Mouse (Mus musculus) heart, adult 2 months (tissue): Measurements from ENCODE around the gene Tgfbr2. TPM values are rescaled to one million over a fixed set of nuclear protein-coding genes. Genes with fewer than 3 reads are reported as not detected.

Experiments
- DNase-seq, 2 experiments: peaks; one replicate each; pipeline ENCODE4 v3.0.0; 2021
- H3K27ac ChIP-seq: fragments of 200-600 bp; 2 replicates; pipeline ENCODE4 v1.8.1; 2022
- H3K27me3 ChIP-seq: fragments of 200-500 bp; 2 replicates; pipeline ENCODE4 v1.6.1; 2012; ENCODE audit warnings: mild to moderate bottlenecking, low read length, inconsistent platforms, mixed read lengths; ENCODE audit not compliant: control insufficient read depth, insufficient read depth
- H3K36me3 ChIP-seq: fragments of 200-500 bp; 2 replicates; pipeline ENCODE4 v1.6.1; 2012; ENCODE audit warnings: low read length, inconsistent platforms; ENCODE audit not compliant: control insufficient read depth, insufficient read depth
- H3K4me1 ChIP-seq: fragments of 200-500 bp; 2 replicates; pipeline ENCODE4 v1.6.1; 2011; ENCODE audit warnings: low read length; ENCODE audit not compliant: control insufficient read depth, insufficient read depth
- H3K4me3 ChIP-seq: fragments of 200-600 bp; 2 replicates; pipeline ENCODE4 v1.8.1; 2022
- H3K79me2 ChIP-seq: fragments of 200-500 bp; replicated peaks from 2 replicates; pipeline ENCODE4 v1.6.1; 2012; ENCODE audit warnings: mild to moderate bottlenecking, inconsistent platforms, low read length, moderate library complexity, mixed read lengths; ENCODE audit not compliant: control insufficient read depth, insufficient read depth
- H3K9ac ChIP-seq: fragments of 200-500 bp; 2 replicates; pipeline ENCODE4 v1.6.1; 2012; ENCODE audit warnings: low read depth, mild to moderate bottlenecking, control low read depth, inconsistent platforms, low read length, mixed read lengths
- CTCF ChIP-seq: fragments of 200-600 bp; IDR thresholded peaks from 2 replicates; pipeline ENCODE4 v1.8.1; 2022; ENCODE audit warnings: antibody characterized with exemption, mild to moderate bottlenecking, moderate library complexity
- EP300 ChIP-seq: fragments of 200-500 bp; IDR thresholded peaks from 2 replicates; pipeline ENCODE4 v1.6.1; 2011; ENCODE audit warnings: low read depth, low read length, control low read depth; ENCODE audit not compliant: insufficient read depth
- POLR2A ChIP-seq: fragments of 200-500 bp; IDR thresholded peaks from 2 replicates; pipeline ENCODE4 v1.6.1; 2011; ENCODE audit warnings: mild to moderate bottlenecking, low read depth, low read length, control low read depth; ENCODE audit not compliant: insufficient read depth
- WGBS: fragments of 180-500 bp; shearing (Covaris S2); methylation state at CpG from one replicate; pipeline ENCODE4 v1.1.7; 2018; 5-methylcytosine and 5-hydroxymethylcytosine counted together
- intact Hi-C: fragments of 180-260 bp; cut with DNase I; formaldehyde crosslinking; loops from one replicate; pipeline ENCODE4 v1.15.1; 2025
- polyA plus RNA-seq: library from polyadenylated mRNA; depleted of rRNA; stranded (reverse); fragments of >200 nt; gene quantifications from 2 replicates; pipeline ENCODE4 v1.2.3, GENCODE M21; 2012
- total RNA-seq, 2 experiments: library from RNA; stranded (reverse); gene quantifications; 2 replicates each; pipeline ENCODE4 v1.2.3; 2021

Gene Tgfbr2
- total and polyA plus RNA-seq, 3 experiments = 23.8 to 36.3 (median 32.5) TPM

- Histone ChIP-seq H3K36me3 (no peaks in the 10 kb centered on the region), H3K4me3 (no peak overlapping the region), H3K27ac (no peak overlapping the region), H3K4me1 (no peaks in the 10 kb centered on the region), H3K27me3 (no peaks in the 10 kb centered on the region), H3K79me2 (no peaks in the 10 kb centered on the region), H3K9ac (no peak overlapping the region)
- TF ChIP-seq CTCF = no peak
- no peak for TF ChIP-seq EP300
- no peak for TF ChIP-seq POLR2A
- DNase-seq = no peak
- WGBS = 95% methylated on average over 4 of the region's 4 CpGs
- intact Hi-C loops = loop anchor here (5.0 kb wide), 1 partner anchor 173 kb away; no protein-coding TSS in a partner anchor
Measured at GRCm38 (mm10) chr9:116039981-116040380, 135.2 kb downstream of the Tgfbr2 start.

GRCm38 (mm10) chr9:116038275-116038674 lies 136.9 kb downstream of the Tgfbr2 start:
- no peak overlapping the region for H3K9ac ChIP-seq
- H3K36me3 ChIP-seq = no peaks in the 10 kb centered on the region
- WGBS = 72% methylated on average over 6 of the region's 6 CpGs
- TF ChIP-seq EP300 (no peak), CTCF (no peak), POLR2A (no peak)
- DNase-seq = no peak
- no peaks in the 10 kb centered on the region for H3K4me1 ChIP-seq
- no peaks in the 10 kb centered on the region for H3K79me2 ChIP-seq
- no peaks in the 10 kb centered on the region for H3K27me3 ChIP-seq
- no peak overlapping the region for H3K4me3 ChIP-seq
- intact Hi-C loops = no loop called here
- H3K27ac ChIP-seq = no peak overlapping the region
